Mouse (Mus musculus): ENCODE results near the gene Sirt4. TPM values are rescaled to one million over a fixed set of nuclear protein-coding genes. Genes with fewer than 3 reads are reported as not detected.
"Not testable (repeated sequence)": the region's sequence is repeated elsewhere in the genome, so short reads cannot be mapped to it uniquely, and the experiment has no call there.

The Sirt4 gene
- polyA plus RNA-seq, 1 experiment from 2014 or later: 28.1 TPM

DNA sequence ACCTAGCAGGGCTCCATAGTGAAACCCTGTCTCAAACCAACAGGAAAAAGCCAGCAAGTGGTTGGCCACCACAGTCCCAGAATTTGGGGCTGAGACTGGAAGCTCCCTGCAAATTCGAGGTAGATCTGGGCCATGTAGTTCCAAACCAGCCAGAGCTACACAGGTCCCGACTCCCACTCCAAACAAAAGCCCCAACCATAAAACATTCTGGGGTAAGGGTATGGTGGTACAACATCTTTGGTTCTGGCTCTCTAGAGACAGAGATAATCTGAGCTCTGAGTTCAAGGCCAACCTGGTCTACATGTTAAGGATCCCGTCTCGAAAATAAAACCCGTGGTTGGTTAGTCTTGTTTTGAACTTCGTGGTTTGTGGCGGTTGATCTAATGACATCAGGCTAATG, 28.7 kb downstream of the Sirt4 start:
- H3K27me3 ChIP-seq: no peaks in the 10 kb centered on the region
- H3K9ac ChIP-seq: no peak overlapping the region
- peaks cover 39% of the 10 kb centered on the region for H3K36me3 ChIP-seq
- no peak overlapping the region for H3K4me2 ChIP-seq
- ATAC-seq (ENCODE audit: insufficient number of reproducible peaks, insufficient read depth, low FRiP score, low TSS enrichment, low read depth): no peak
- H3K27ac ChIP-seq: no peak overlapping the region
- H3K4me1 ChIP-seq: no peaks in the 10 kb centered on the region
- H3K9me3 ChIP-seq: no peaks in the 10 kb centered on the region
- WGBS: 78% methylated on average over 7 of the region's 7 CpGs
- H3K4me3 ChIP-seq: no peak overlapping the region

DNA sequence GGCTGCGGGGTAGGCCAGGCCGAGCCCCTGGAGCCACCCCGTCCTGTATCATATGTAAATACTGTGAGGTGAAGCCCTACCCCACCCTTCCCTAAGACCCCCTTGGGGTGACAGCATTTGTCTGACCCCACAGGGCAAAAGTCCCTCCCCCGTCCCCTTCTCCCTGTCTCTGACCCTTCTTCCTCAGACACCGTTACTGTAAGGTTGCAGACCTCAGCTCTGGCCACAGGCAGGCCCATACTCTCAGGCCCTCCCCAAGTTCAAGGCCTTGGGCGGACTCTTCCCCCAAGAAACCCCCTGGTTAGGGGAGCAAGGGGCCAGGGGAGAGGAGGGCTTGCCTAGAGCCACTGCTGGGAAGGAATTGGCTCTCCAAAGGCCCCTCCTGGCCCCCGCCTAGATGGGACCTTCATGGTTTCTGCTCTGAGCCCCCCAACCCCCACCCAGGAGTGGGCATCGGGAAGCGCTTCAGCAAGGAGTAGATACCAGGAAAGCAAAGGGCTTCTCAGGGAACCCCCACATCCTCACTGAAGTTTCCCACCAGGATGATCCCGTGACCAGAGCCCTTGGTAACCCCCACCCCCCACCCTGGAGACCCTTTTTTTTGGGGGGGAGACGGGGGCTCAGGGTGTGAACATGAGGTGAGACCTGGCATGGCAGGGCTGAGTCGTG, 30.0 kb downstream of the Sirt4 start:
- no peak overlapping the region for H3K4me2 ChIP-seq
- H3K9me3 ChIP-seq: no peaks in the 10 kb centered on the region
- no peaks in the 10 kb centered on the region for H3K4me1 ChIP-seq
- peaks cover 51% of the 10 kb centered on the region for H3K36me3 ChIP-seq
- ATAC-seq (ENCODE audit: insufficient number of reproducible peaks, insufficient read depth, low FRiP score, low TSS enrichment, low read depth): no peak
- no peak overlapping the region for H3K4me3 ChIP-seq
- H3K27ac ChIP-seq: no peak overlapping the region
- 89% methylated on average over 12 of the region's 12 CpGs for WGBS
- no peaks in the 10 kb centered on the region for H3K27me3 ChIP-seq
- no peak overlapping the region for H3K9ac ChIP-seq

DNA sequence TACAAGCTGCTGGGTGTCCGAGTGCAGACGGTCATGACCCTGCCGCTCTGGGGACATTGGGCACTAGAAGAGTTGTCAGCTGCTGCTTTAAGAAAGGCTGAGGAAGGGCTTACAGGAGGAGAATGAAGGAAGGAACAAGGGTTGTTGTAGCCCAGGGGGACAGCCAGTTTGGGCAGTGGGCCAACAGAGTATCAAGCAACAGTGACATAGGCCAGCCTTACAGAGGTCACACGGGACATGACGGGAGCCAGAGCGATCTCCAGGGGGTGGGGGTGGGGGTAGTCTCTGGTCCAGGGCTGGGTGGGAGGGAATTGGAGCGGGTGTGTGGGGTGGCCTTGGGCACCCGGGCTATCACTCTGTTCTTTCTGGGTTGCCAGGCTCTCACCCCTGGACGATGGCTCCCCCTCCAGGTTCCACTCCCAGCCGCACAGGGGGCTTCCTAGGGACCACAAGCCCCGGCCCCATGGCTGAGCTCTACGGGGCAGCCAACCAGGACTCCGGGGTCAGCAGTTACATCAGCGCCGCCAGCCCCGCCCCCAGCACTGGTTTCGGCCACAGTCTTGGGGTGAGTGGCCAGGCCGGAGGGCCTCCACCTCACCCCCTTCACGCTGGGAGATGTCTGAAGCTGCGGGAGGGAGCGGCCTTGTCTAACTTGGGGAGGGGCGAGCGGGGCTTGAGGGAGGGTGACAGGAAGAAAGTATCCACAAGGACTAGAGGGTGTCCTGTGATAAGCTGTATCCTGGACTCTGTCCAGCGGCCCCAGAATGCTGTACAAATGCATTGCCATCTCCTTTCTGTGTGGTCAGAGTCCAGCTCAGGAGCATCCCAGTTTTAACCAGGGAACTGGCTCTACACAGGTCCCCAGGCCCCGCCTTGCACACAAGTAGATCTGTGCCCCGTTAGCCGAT, 33.9 kb downstream of the Sirt4 start:
- no peaks in the 10 kb centered on the region for H3K9me3 ChIP-seq
- 90% methylated on average over 27 of the region's 27 CpGs for WGBS
- no peak overlapping the region for H3K9ac ChIP-seq
- H3K4me1 ChIP-seq: no peaks in the 10 kb centered on the region
- H3K4me2 ChIP-seq: no peak overlapping the region
- no peak overlapping the region for H3K4me3 ChIP-seq
- no peak for ATAC-seq (ENCODE audit: insufficient number of reproducible peaks, insufficient read depth, low FRiP score, low TSS enrichment, low read depth)
- H3K36me3 ChIP-seq: peaks cover 87% of the 10 kb centered on the region
- H3K27me3 ChIP-seq: no peaks in the 10 kb centered on the region
- H3K27ac ChIP-seq: no peak overlapping the region

DNA sequence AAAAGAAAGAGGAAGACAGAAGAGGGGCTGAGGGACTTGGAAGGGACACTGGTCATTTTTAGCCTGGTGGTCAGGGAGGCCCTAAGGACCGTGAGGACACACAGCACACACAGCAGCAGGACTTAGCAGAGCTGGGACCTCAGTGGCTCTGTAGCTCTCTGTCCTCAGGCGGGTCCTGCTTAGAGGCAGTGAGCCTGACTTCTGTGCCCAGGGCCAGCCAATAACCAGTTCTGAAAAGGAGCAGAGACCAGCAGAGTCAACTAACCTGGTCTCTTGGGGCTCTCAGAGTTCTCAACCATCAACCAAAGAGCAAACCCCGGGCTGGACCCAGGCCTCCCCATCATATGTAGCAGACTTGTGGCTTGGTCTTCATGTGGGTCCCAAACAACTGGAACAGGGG, 35.3 kb downstream of the Sirt4 start:
- no peaks in the 10 kb centered on the region for H3K27me3 ChIP-seq
- no peaks in the 10 kb centered on the region for H3K4me1 ChIP-seq
- H3K4me2 ChIP-seq: no peak overlapping the region
- 92% methylated on average over 3 of the region's 3 CpGs for WGBS
- no peak overlapping the region for H3K27ac ChIP-seq
- no peak for ATAC-seq (ENCODE audit: insufficient number of reproducible peaks, insufficient read depth, low FRiP score, low TSS enrichment, low read depth)
- no peaks in the 10 kb centered on the region for H3K9me3 ChIP-seq
- no peak overlapping the region for H3K9ac ChIP-seq
- peaks cover 95% of the 10 kb centered on the region for H3K36me3 ChIP-seq
- H3K4me3 ChIP-seq: no peak overlapping the region

DNA sequence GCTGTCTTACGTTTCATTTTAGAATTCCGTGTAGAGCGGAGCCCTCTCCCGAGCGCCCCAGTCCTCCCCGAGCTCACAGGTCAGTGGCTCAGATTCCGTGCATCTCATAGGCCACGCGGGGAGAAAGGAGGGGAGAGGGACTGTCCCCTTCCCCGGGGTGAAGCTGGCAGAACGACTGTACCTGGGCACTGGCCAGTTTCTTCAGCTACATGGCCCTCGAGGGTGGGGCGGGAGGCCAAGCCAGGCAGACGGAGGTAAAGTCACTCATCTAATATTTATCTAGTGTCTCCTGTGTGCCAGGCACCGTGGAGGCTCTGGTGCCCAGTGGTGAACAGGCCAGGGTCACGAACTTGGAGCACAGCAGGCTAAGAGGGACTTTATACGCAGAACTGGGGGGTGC, 37.4 kb downstream of the Sirt4 start:
- Histone ChIP-seq H3K4me2 (no peak overlapping the region), H3K36me3 (peaks cover 95% of the 10 kb centered on the region), H3K4me1 (no peaks in the 10 kb centered on the region), H3K4me3 (no peak overlapping the region), H3K9me3 (no peaks in the 10 kb centered on the region), H3K9ac (no peak overlapping the region), H3K27ac (no peak overlapping the region), H3K27me3 (no peaks in the 10 kb centered on the region)
- no peak for ATAC-seq (ENCODE audit: insufficient number of reproducible peaks, insufficient read depth, low FRiP score, low TSS enrichment, low read depth)
- 87% methylated on average over 17 of the region's 17 CpGs for WGBS

DNA sequence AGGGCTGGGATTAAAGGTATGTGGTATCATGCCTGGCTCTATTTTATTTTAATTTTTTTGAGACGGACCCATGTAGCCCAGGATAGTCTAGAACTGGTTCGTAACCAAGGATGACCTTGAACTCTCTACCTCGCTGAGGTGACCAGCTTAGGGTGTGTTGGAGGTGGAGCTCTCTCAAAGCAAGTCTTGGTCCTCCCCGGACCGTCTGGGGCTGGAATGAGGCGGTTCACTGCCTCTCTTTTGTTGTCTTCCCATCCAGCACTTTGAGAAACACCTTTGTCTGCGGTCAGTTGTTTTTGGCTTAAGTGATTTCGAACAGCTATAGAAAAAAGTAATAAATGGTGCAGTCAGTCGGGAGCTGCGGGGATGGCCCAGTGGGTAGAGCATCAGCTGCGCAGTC, 40.4 kb downstream of the Sirt4 start:
- 95% methylated on average over 11 of the region's 11 CpGs for WGBS
- Histone ChIP-seq H3K4me1 (peaks cover under 1% of the 10 kb centered on the region), H3K36me3 (peaks cover 93% of the 10 kb centered on the region), H3K9me3 (no peaks in the 10 kb centered on the region), H3K4me3 (no peak overlapping the region), H3K4me2 (no peak overlapping the region), H3K27ac (no peak overlapping the region), H3K27me3 (no peaks in the 10 kb centered on the region), H3K9ac (no peak overlapping the region)
- no peak for ATAC-seq (ENCODE audit: insufficient number of reproducible peaks, insufficient read depth, low FRiP score, low TSS enrichment, low read depth)

DNA sequence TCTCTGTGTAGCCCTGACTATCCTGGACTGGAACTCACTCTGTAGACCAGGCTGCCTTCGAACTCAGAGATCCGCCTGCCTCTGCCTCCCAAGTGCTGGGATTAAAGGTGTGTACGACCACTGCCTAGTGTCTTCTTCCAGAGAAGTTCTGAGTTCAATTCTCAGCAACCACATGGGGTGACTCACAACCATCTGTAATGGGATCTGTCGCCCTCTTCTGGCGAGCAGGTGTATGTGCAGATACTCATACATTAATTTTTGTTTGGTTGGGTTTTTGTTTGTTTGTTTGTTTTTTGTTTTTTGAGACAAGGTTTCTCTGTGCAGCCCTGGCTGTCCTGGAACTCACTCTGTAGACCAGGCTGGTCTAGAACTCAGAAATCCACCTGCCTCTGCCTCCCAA, 41.9 kb downstream of the Sirt4 start:
- not testable (repeated sequence) for ATAC-seq (ENCODE audit: insufficient number of reproducible peaks, insufficient read depth, low FRiP score, low TSS enrichment, low read depth); H3K27me3 ChIP-seq; H3K27ac ChIP-seq; H3K9ac ChIP-seq; H3K9me3 ChIP-seq; H3K4me3 ChIP-seq; H3K4me2 ChIP-seq
- H3K4me1 ChIP-seq: peaks cover 15% of the 10 kb centered on the region
- peaks cover 90% of the 10 kb centered on the region for H3K36me3 ChIP-seq
- WGBS: 77% methylated on average over 5 of the region's 5 CpGs

DNA sequence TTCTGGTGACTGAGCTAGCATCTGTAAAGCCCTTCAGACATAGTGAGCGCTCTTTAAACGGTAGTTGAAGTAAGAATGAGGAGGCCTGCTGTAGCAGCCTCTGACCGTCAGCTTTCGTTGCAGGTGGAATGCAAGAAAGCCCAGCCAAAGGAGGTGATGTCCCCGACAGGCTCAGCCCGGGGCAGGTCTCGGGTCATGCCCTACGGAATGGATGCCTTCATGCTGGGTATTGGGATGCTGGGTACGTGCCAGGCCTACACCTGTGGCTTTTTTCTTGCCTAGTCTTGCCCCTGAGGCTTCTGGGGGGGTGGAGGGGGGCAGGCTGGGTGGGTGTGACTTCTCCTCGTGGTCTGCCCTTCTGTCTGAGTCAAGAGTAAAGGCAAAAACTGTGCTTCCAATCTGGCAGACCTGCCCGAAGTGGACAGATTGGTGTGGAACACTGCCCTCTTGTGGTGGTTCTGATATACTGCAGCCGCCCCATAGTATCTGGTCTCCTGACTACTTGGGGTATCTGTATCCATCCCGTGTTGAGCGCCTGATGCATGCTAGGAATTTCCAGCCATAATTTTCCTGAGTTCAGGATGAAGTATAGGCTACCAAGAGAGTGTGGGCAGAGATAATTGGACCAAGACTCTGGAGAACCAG, 43.2 kb downstream of the Sirt4 start:
- H3K9me3 ChIP-seq: no peaks in the 10 kb centered on the region
- H3K27me3 ChIP-seq: no peaks in the 10 kb centered on the region
- 34% methylated on average over 14 of the region's 14 CpGs for WGBS
- H3K4me3 ChIP-seq: no peak overlapping the region
- peaks cover 79% of the 10 kb centered on the region for H3K36me3 ChIP-seq
- H3K4me1 ChIP-seq: peaks cover 28% of the 10 kb centered on the region
- no peak overlapping the region for H3K9ac ChIP-seq
- no peak overlapping the region for H3K4me2 ChIP-seq
- H3K27ac ChIP-seq: no peak overlapping the region
- no peak for ATAC-seq (ENCODE audit: insufficient number of reproducible peaks, insufficient read depth, low FRiP score, low TSS enrichment, low read depth)

DNA sequence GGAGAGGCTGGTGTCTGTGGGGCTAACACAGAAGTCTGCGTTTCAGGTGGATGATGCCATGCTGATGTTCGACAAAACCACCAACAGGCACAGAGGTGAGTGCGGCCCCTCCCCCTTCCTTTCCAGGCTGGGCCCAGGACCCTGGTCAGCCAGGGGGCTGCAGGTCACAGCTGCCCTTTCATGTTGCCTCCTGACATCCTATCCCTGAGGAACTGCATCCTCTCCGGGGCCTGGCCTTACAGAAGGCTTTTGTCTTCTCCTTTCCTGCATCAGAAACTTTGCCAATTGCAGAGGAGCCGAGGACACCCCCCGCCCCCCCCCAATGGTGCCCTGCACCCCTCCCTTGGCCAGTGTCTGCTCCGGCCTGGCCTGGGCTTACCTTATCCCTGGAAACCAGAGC, 45.9 kb downstream of the Sirt4 start:
- no peaks in the 10 kb centered on the region for H3K9me3 ChIP-seq
- H3K4me2 ChIP-seq: peak overlapping the region; percentile 31
- peaks cover 66% of the 10 kb centered on the region for H3K36me3 ChIP-seq
- H3K27ac ChIP-seq: peak overlapping the region; percentile 97
- peak overlapping the region; percentile 27; the same call in 1 of the 2 replicates for H3K9ac ChIP-seq
- WGBS: 13% methylated on average over 7 of the region's 7 CpGs
- peaks cover 55% of the 10 kb centered on the region for H3K4me1 ChIP-seq
- no peak for ATAC-seq (ENCODE audit: insufficient number of reproducible peaks, insufficient read depth, low FRiP score, low TSS enrichment, low read depth)
- H3K27me3 ChIP-seq: no peaks in the 10 kb centered on the region
- no peak overlapping the region for H3K4me3 ChIP-seq

DNA sequence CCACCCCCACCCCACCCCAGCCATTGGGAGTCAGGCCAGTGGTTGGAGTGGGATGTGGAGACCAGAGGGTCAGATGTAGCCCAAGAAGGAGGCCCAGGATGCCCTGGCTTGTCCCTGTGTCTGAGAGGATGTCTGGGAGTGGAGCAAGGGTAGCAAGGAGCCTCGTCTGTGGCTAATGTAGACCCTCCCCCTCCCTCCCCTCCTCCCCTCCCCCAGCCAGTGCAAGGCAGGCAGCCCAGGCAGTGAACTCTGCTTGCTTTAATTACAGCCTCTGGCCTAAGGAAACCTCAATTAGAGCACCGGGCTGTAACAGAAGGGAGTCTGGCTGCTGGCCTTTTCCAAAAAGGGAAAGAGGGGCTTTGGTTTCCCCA, 46.6 kb downstream of the Sirt4 start:
- H3K27me3 ChIP-seq: no peaks in the 10 kb centered on the region
- 0% methylated on average over 2 of the region's 2 CpGs for WGBS
- H3K9me3 ChIP-seq: no peaks in the 10 kb centered on the region
- H3K36me3 ChIP-seq: peaks cover 64% of the 10 kb centered on the region
- H3K9ac ChIP-seq: peak overlapping the region; percentile 44; the same call in 1 of the 2 replicates
- peak overlapping the region; percentile 31 for H3K4me2 ChIP-seq
- H3K4me3 ChIP-seq: no peak overlapping the region
- H3K4me1 ChIP-seq: peaks cover 61% of the 10 kb centered on the region
- ATAC-seq (ENCODE audit: insufficient number of reproducible peaks, insufficient read depth, low FRiP score, low TSS enrichment, low read depth): no peak
- peak overlapping the region; percentile 97 for H3K27ac ChIP-seq

DNA sequence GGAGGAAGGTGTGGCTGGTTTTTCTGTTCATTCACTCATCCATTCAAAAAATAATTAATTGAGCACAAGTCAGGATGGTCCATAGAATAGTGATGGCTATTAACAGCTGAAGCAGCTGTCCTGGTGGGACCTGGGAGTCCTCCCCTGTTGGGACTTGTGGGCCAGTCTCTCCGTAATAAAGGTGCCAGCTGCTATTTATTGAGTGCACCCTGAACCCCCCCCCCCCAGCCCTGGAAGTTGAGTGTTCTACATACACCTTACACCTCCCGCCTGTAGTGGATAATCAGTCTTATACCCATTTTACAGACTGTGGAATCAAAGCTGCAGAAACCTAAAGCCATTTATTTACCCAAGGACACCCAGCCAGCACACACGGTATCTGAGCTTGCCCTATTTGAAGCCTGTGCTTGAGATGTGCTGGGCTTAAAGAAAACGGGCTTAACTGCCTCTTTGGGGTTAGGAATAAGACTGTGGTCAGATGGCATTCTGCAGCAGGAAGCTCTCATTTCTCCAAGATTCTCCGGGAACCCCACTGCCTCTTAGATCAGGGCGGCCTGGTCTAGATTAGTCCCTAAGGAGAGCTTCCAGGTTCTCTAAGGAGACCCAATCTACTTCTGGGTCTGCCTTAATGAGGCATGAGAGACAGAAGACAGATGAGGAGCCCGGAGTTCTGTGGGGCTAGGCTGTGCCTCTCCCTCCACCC, 47.1 kb downstream of the Sirt4 start:
- Histone ChIP-seq H3K9ac (peak overlapping the region; percentile 69), H3K27me3 (no peaks in the 10 kb centered on the region), H3K4me2 (peak overlapping the region; percentile 61), H3K4me3 (no peak overlapping the region; the same call in 1 of the 2 replicates), H3K27ac (peak overlapping the region; percentile 97), H3K9me3 (no peaks in the 10 kb centered on the region), H3K36me3 (peaks cover 64% of the 10 kb centered on the region), H3K4me1 (peaks cover 67% of the 10 kb centered on the region)
- ATAC-seq (ENCODE audit: insufficient number of reproducible peaks, insufficient read depth, low FRiP score, low TSS enrichment, low read depth): no peak
- WGBS: 26% methylated on average over 7 of the region's 7 CpGs

Data from embryonic facial prominence, embryonic 13.5 days (tissue).